Mouse (Mus musculus) hindbrain, postnatal 0 days (tissue): ENCODE results near the gene Pipox. TPM values are rescaled to one million over a fixed set of nuclear protein-coding genes. Genes with fewer than 3 reads are reported as not detected.

Experiments used
- ATAC-seq: fragments of 200-750 bp; cut with Nextera tagmentation; 2 replicates; pipeline ENCODE4 v1.8.0; 2017; ENCODE audit warnings: mild to moderate bottlenecking, moderate TSS enrichment, moderate library complexity
- DNase-seq: peaks from one replicate; pipeline ENCODE4 v3.0.0-alpha.2; 2015; ENCODE audit warnings: low spot score
- H3K27ac ChIP-seq: fragments of 300-500 bp; sonication (generic); 2 replicates; pipeline ENCODE4 v1.5.1; 2014; ENCODE audit warnings: mild to moderate bottlenecking
- H3K27me3 ChIP-seq: fragments of 300-500 bp; sonication (generic); 2 replicates; pipeline ENCODE4 v1.6.1; 2014; ENCODE audit warnings: low read length, mixed read lengths; ENCODE audit not compliant: insufficient read depth
- H3K36me3 ChIP-seq: fragments of 300-500 bp; sonication (generic); 2 replicates; pipeline ENCODE4 v1.6.1; 2014; ENCODE audit warnings: low read length, mixed read lengths; ENCODE audit not compliant: insufficient read depth
- H3K4me1 ChIP-seq: fragments of 300-500 bp; sonication (generic); 2 replicates; pipeline ENCODE4 v1.6.1; 2014; ENCODE audit warnings: antibody characterized with exemption, low read length, mixed read lengths; ENCODE audit not compliant: insufficient read depth
- H3K4me2 ChIP-seq: fragments of 300-500 bp; sonication (generic); 2 replicates; pipeline ENCODE4 v1.6.1; 2014; ENCODE audit warnings: low read depth, mild to moderate bottlenecking, low read length, moderate library complexity, mixed read lengths
- H3K4me3 ChIP-seq: fragments of 300-500 bp; sonication (generic); 2 replicates; pipeline ENCODE4 v1.5.1; 2014; ENCODE audit warnings: low read length
- H3K9ac ChIP-seq: fragments of 300-500 bp; sonication (generic); replicated peaks from 2 replicates; pipeline ENCODE4 v1.6.1; 2014; ENCODE audit warnings: mild to moderate bottlenecking, low read length, moderate library complexity, mixed read lengths
- H3K9me3 ChIP-seq: fragments of 300-500 bp; sonication (generic); 2 replicates; pipeline ENCODE4 v1.6.1; 2016; ENCODE audit warnings: low read length, mixed read lengths
- CTCF ChIP-seq: IDR thresholded peaks from 2 replicates; pipeline ENCODE4 v1.5.1; 2016; ENCODE audit warnings: antibody characterized with exemption, control low read depth, low read depth
- WGBS: fragments of 180-500 bp; shearing (Covaris S2); extraction: QIAGEN DNeasy Blood & Tissue Kit; methylation state at CpG from one replicate; pipeline ENCODE4 v1.1.7; 2014; 5-methylcytosine and 5-hydroxymethylcytosine counted together
- polyA plus RNA-seq: library from polyadenylated mRNA; unstranded; fragments of >200 nt; fragmentation: Nextera tagmentation; extraction: Ambion mirVana; gene quantifications from 2 replicates; pipeline ENCODE4 v1.2.1, GENCODE M21; 2015
- total RNA-seq: library from RNA; depleted of rRNA; stranded (reverse); fragments of >200 nt; gene quantifications from 2 replicates; pipeline ENCODE4 v1.2.3, GENCODE M21; 2014

Gene Pipox
- total and polyA plus RNA-seq, 2 experiments from 2014 or later, result 2.8 to 4.6 TPM

DNA sequence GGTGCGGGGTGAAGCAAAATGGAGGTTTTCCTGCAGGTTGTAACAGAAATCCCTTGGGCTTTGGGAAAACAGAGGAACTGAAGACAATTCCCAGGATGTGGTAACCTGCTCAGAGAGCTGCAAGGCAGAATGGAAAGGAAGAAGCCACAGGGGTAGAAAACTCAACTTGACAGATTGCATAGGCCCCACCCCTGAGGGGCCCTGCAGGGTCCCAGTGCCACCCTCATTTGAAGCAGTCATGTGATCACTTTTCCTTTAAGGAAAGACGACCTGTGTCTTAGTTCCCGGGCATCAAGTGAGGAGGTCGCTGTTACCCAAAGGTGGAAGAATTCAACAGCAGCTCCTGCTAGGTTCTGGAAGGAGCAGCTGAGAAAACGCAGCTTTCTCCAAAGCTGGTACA lies 1.0 kb downstream of the Pipox start:
- no peak for DNase-seq
- Histone ChIP-seq H3K27ac (peak overlapping the region; percentile 81), H3K36me3 (no peaks in the 10 kb centered on the region), H3K27me3 (no peaks in the 10 kb centered on the region), H3K9me3 (no peaks in the 10 kb centered on the region), H3K4me3 (no peak overlapping the region), H3K4me2 (no peak overlapping the region), H3K4me1 (peaks cover 53% of the 10 kb centered on the region), H3K9ac (no peak overlapping the region)
- no peak for ATAC-seq
- TF ChIP-seq CTCF, result no peak
- WGBS, result 9% methylated on average over 5 of the region's 5 CpGs

DNA sequence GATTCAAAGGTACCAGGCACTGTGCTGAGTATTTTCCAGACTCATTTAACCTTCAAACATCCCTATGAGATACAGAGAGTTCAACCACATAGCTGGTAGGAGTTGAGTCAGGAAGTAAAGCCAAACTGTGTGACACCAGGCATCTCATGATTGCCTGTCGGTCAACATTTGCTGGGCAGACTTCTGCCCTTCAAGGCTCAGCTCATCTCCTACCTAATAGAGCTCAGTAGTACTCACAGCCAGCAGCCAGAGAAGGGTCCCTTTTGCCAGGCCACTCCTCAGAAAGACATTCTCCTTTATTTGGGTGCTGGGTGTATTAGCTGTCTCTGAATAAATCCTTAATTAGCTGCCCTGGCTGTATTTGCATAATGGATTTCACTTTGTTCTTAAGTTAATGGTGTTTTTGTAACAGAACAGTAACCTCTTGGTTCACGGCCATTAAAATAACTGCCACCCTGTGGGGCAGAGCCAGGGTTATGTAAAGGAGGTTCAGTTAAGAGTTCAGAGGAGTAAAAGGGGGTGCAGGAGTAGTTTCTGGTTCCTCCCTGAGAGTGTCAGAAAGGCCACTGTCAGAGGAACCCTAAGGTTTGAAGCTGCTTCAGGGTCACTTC lies 3.1 kb downstream of the Pipox start:
- ATAC-seq (no peak), DNase-seq (no peak)
- no peak for TF ChIP-seq CTCF
- H3K4me1 ChIP-seq, result peaks cover 44% of the 10 kb centered on the region
- H3K9me3 ChIP-seq, result no peaks in the 10 kb centered on the region
- H3K36me3 ChIP-seq, result no peaks in the 10 kb centered on the region
- no peak overlapping the region for H3K27ac ChIP-seq
- H3K9ac ChIP-seq, result no peak overlapping the region
- WGBS, result 60% methylated on average over 2 of the region's 2 CpGs
- H3K4me3 ChIP-seq, result no peak overlapping the region
- no peak overlapping the region for H3K4me2 ChIP-seq
- no peaks in the 10 kb centered on the region for H3K27me3 ChIP-seq

DNA sequence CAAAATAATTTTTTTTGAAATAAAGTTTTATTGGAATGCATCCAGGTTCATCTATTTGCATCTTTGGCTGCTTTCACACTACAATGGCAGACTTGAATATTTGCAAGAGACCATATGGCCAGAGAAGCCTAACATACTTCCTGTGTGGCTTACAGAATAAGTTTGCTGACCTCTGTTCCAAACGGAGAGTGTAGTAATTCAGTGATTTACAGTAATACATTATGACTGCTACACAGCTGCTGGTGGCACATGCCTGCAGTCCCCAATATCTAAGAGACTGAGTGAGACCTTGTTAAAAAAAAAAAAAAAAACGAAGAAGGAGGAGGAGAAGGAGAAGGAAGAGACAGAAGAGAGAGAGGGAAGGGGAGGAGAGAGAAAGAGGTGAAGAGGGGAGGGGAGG lies 4.4 kb downstream of the Pipox start:
- H3K4me1 ChIP-seq, result peaks cover 41% of the 10 kb centered on the region
- H3K27ac ChIP-seq, result no peak overlapping the region
- 24% methylated on average over 1 of the region's 2 CpGs for WGBS
- TF ChIP-seq CTCF, result no peak
- H3K27me3 ChIP-seq, result no peaks in the 10 kb centered on the region
- H3K9me3 ChIP-seq, result no peaks in the 10 kb centered on the region
- DNase-seq (no peak), ATAC-seq (no peak)
- no peak overlapping the region for H3K4me2 ChIP-seq
- no peak overlapping the region for H3K4me3 ChIP-seq
- H3K36me3 ChIP-seq, result no peaks in the 10 kb centered on the region
- no peak overlapping the region for H3K9ac ChIP-seq

DNA sequence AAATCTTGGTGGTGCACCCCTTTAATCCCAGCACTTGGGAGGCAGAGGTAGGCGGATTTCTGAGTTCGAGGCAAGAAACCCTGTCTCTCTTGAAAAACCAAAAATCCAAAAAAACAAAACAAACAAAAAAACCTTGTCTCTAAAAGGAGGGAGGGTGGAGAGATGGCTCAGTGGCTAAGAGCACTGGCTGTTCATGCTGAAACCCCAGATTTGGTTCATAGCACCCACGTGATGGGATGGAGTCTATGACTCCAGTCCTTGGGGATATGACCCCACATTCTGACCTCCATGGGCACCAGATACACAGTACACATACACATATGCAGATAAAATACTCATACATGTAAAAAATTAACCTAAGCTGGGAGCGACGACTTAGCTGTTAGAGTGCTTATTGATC lies 5.0 kb downstream of the Pipox start:
- Histone ChIP-seq H3K27me3 (no peaks in the 10 kb centered on the region), H3K9ac (no peak overlapping the region), H3K9me3 (no peaks in the 10 kb centered on the region), H3K36me3 (no peaks in the 10 kb centered on the region), H3K27ac (no peak overlapping the region), H3K4me1 (peaks cover 35% of the 10 kb centered on the region), H3K4me2 (no peak overlapping the region), H3K4me3 (no peak overlapping the region)
- no peak for TF ChIP-seq CTCF
- ATAC-seq (no peak), DNase-seq (no peak)
- WGBS, result 90% methylated on average over 5 of the region's 5 CpGs

DNA sequence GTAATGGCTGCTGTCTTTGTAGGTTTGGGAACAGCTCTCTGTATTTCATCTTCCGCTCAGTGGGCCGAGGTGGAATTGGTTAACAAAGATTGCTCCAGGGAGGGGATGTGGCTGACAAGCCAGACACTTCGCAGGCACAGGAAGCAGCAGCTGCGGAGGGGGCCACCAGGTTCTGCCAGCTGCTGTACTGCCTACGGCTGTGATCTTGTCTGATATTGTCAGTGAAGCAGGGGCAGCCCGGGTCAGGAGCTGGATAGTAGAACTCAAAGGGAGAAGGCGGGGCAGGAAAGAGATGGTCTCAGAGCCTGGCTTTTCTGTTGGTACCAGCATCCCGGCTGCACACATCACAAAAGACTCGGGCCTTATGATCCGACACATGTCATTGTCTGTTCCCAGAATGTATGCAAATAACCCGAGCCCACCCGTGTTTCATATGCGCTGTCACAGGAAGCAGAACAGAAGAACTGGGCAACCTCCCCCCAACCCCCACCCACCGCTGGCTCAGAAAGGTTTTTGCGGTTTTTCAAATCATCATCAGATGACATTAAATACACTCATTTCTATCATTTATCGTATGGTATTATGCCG lies 6.4 kb downstream of the Pipox start:
- DNase-seq (peak; percentile 64), ATAC-seq (peak; percentile 55; the same call in 1 of the 2 replicates)
- no peak overlapping the region for H3K4me2 ChIP-seq
- no peaks in the 10 kb centered on the region for H3K9me3 ChIP-seq
- 18% methylated on average over 17 of the region's 17 CpGs for WGBS
- H3K27me3 ChIP-seq, result no peaks in the 10 kb centered on the region
- no peak for TF ChIP-seq CTCF
- peak overlapping the region; percentile 18; the same call in 1 of the 2 replicates for H3K27ac ChIP-seq
- H3K9ac ChIP-seq, result no peak overlapping the region
- H3K36me3 ChIP-seq, result no peaks in the 10 kb centered on the region
- H3K4me3 ChIP-seq, result no peak overlapping the region
- H3K4me1 ChIP-seq, result peaks cover 21% of the 10 kb centered on the region; the same call in 1 of the 2 replicates

DNA sequence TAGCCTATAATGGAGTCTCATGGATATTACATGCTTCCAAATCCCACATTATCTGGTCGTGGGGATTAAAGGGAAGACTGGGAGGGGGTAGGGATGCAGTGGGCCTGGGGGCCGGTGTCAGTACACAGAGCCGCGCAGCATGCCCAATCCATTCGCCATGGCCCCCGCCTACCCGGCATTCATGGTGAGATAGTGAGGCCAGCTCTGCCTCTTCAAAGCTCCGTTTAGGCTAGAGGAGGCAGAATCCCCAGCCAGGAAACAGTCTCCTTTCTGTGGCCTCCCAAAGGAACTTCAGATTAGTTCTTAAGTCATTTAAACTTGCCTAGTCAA lies 8.7 kb downstream of the Pipox start:
- Histone ChIP-seq H3K9ac (no peak overlapping the region), H3K27me3 (no peaks in the 10 kb centered on the region), H3K4me1 (peaks cover 19% of the 10 kb centered on the region; the same call in 1 of the 2 replicates), H3K36me3 (no peaks in the 10 kb centered on the region), H3K4me3 (no peak overlapping the region), H3K9me3 (no peaks in the 10 kb centered on the region), H3K4me2 (no peak overlapping the region), H3K27ac (no peak overlapping the region; the same call in 1 of the 2 replicates)
- ATAC-seq (peak; percentile 38; the same call in 1 of the 2 replicates), DNase-seq (peak; percentile 40)
- TF ChIP-seq CTCF, result no peak
- WGBS, result 22% methylated on average over 8 of the region's 8 CpGs
